In the genomic region with DNA sequence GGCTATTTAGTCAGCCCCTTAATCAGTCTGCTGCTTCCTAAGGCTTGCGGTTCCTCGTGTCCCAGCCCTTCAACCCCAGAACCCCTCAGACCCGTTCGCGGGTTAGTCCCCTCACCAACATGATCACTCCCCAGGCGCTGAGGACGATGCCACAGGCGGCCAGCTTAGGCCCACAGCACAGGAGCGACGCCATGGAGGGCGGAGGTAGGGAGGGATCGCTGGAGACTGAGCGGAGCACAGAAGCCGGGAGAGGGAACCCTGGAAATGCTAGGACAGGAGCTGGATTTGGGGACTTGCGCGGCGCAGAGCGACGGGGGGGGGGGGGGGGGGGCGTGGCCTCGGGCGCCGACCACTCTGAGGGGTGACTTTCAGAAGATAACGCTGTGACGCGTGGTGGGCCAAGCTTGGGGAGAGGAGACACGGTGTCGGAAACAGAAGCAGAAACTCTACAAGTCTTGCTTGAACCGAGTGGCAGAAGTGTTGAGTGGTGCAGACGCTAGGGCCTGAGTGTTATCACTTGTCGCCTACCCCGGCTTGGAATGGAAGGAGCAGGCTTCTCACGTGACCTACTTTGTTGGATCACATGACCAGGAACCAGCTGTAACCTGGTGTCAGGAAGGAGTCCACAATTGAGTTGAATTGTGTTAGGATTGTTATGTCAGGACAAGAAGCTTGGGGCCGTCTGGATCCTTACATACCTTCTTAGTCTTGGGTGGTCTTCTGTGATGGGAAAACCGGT, we compare ENCODE assay signal across 8 mouse cellular contexts. TPM values are rescaled to one million over a fixed set of nuclear protein-coding genes. Genes with fewer than 3 reads are reported as not detected.
DNase-seq lines count a peak whose midpoint lies in the region; ATAC-seq and TF ChIP-seq lines count a peak whose summit lies in the region.

A gene (minus strand): TSS at position 290 of the 739 bp plus-strand sequence.
A gene (minus strand): TSS at position 302 of the 739 bp plus-strand sequence.

- intact Hi-C loops in heart, postnatal 14 days (cut with DNase I), result loop anchor here (10.0 kb wide), 1 partner anchor 265 kb away; a partner anchor contains a TSS

- peak within 1 kb of the TSS; percentile 68 for H3K9ac ChIP-seq in CH12.LX (ENCODE audit: insufficient read depth, low read depth)
- peak within 1 kb of the TSS; percentile 85 for H3K9ac ChIP-seq in forebrain, embryonic 12.5 days
- peak within 1 kb of the TSS; percentile 96 for H3K9ac ChIP-seq in liver, postnatal 0 days (replicated peaks)
- peak within 1 kb of the TSS; percentile 94 for H3K9ac ChIP-seq in neural tube, embryonic 13.5 days

- ATAC-seq in forebrain, embryonic 12.5 days (ENCODE audit: low FRiP score), result peak; percentile 62
- peak; percentile 36 for ATAC-seq in liver, postnatal 0 days
- ATAC-seq in neural tube, embryonic 13.5 days (ENCODE audit: low read depth), result peak; percentile 27

- peak within 1 kb of the TSS; percentile 78 for H3K27ac ChIP-seq in CH12.LX (ENCODE audit: insufficient read depth, low read depth)
- peak within 1 kb of the TSS; percentile 82 for H3K27ac ChIP-seq in forebrain, embryonic 12.5 days
- H3K27ac ChIP-seq in liver, postnatal 0 days (ENCODE audit: low read depth), result peak within 1 kb of the TSS; percentile 94
- H3K27ac ChIP-seq in neural tube, embryonic 13.5 days (replicated peaks), result peak within 1 kb of the TSS; percentile 95

- peaks cover 4 to 22% of the 10 kb centered on the region in 2 experiments for H3K4me1 ChIP-seq in CH12.LX (ENCODE audit: control insufficient read depth in 1 of 2, insufficient read depth in 2 of 2)
- H3K4me1 ChIP-seq in forebrain, embryonic 12.5 days, result peaks cover 34% of the 10 kb centered on the region
- H3K4me1 ChIP-seq in liver, postnatal 0 days (ENCODE audit: insufficient read depth), result peaks cover 21% of the 10 kb centered on the region
- peaks cover 38% of the 10 kb centered on the region for H3K4me1 ChIP-seq in neural tube, embryonic 13.5 days (replicated peaks)

- under 1% methylated on average over 31 of the region's 35 CpGs for WGBS in forebrain, embryonic 12.5 days
- under 1% methylated on average over 27 of the region's 35 CpGs for WGBS in liver, postnatal 0 days (ENCODE audit: insufficient replicate concordance)
- WGBS in neural tube, embryonic 13.5 days, result under 1% methylated on average over 34 of the region's 35 CpGs

- in situ Hi-C loops in CH12.LX (cut with MboI; ENCODE audit: low pct_ligation_motif_present, low pct_unique_long_range_greater_than_20kb, low sequenced_read_pairs), result loop anchor here (25.0 kb wide), 2 partner anchors 373 to 523 kb away; a partner anchor contains a TSS

- peaks cover 14% of the 10 kb centered on the region for H3K27me3 ChIP-seq in CH12.LX (replicated peaks)
- H3K27me3 ChIP-seq in forebrain, embryonic 12.5 days, result peaks cover 7% of the 10 kb centered on the region
- no peaks in the 10 kb centered on the region for H3K27me3 ChIP-seq in liver, postnatal 0 days (ENCODE audit: insufficient read depth, low read length)
- H3K27me3 ChIP-seq in neural tube, embryonic 13.5 days, result peaks cover 7% of the 10 kb centered on the region; the same call in 1 of the 2 replicates

- no peak for TF ChIP-seq RAD21 in CH12.LX (IDR thresholded peaks at IDR 0.05; ENCODE audit: low read depth, low read length)

- H3K4me2 ChIP-seq in CH12.LX (ENCODE audit: insufficient read depth, low read depth, poor library complexity, severe bottlenecking), result peak within 1 kb of the TSS; percentile 93
- peak within 1 kb of the TSS; percentile 98 for H3K4me2 ChIP-seq in forebrain, embryonic 12.5 days
- H3K4me2 ChIP-seq in liver, postnatal 0 days (ENCODE audit: low read depth, low read length), result peak within 1 kb of the TSS; percentile 87
- peak within 1 kb of the TSS; percentile 99 for H3K4me2 ChIP-seq in neural tube, embryonic 13.5 days

- TF ChIP-seq CTCF in CH12.LX (conservative IDR thresholded peaks at IDR 0.05 in 1 of 2, IDR thresholded peaks at IDR 0.05 in 1 of 2; ENCODE audit: low read depth in 2 of 2, low read length in 2 of 2), result no peak
- TF ChIP-seq CTCF in liver, postnatal 0 days (IDR thresholded peaks at IDR 0.05; ENCODE audit: low read depth), result no peak

- dilution Hi-C loops in CH12.LX (cut with MboI; ENCODE audit: extremely low pct_ligation_motif_present, extremely low pct_unique_long_range_greater_than_20kb, low sequenced_read_pairs), result no loop called here

- no peak for TF ChIP-seq EP300 in CH12.LX (IDR thresholded peaks at IDR 0.05; ENCODE audit: low read length)
- TF ChIP-seq EP300 in liver, postnatal 0 days (IDR thresholded peaks at IDR 0.05; ENCODE audit: low read depth), result peak; percentile 12; the same call in 1 of the 2 replicates

- DNase-seq in CH12.LX (ENCODE audit: extremely low read depth), result peak; percentile 86
- peak; percentile 82 for DNase-seq in c-Kit-negative CD71-positive TER-119-positive erythroid progenitor cells, embryonic 14.5 days (ENCODE audit: low read depth, low spot score)
- DNase-seq in heart, postnatal 14 days, result peak; percentile 75 to 84
- DNase-seq in layer of hippocampus, adult 11-12 months (ENCODE audit: low spot score), result peak; percentile 88
- peak; percentile 84 for DNase-seq in liver, postnatal 0 days
- peak; percentile 88 for DNase-seq in telencephalon, adult 2 months (ENCODE audit: low read depth, low spot score)

- H3K36me3 ChIP-seq in CH12.LX (replicated peaks in 1 of 2; ENCODE audit: control insufficient read depth in 1 of 2, insufficient read depth in 1 of 2, low read length in 1 of 2), result peaks cover 9 to 18% of the 10 kb centered on the region in 2 experiments
- H3K36me3 ChIP-seq in forebrain, embryonic 12.5 days (replicated peaks), result peaks cover 13% of the 10 kb centered on the region
- peaks cover 11% of the 10 kb centered on the region; the same call in 1 of the 2 replicates for H3K36me3 ChIP-seq in liver, postnatal 0 days (replicated peaks; ENCODE audit: insufficient read depth, low read length)
- H3K36me3 ChIP-seq in neural tube, embryonic 13.5 days, result peaks cover 13% of the 10 kb centered on the region

- H3K4me3 ChIP-seq in CH12.LX (replicated peaks in 1 of 3; ENCODE audit: low read depth in 2 of 3, low read length in 2 of 3, poor library complexity in 1 of 3), result peak within 1 kb of the TSS; percentile 77 to 96 (median 79)
- peak within 1 kb of the TSS; percentile 89 for H3K4me3 ChIP-seq in forebrain, embryonic 12.5 days (replicated peaks)
- H3K4me3 ChIP-seq in liver, postnatal 0 days (ENCODE audit: low read depth, low read length), result peak within 1 kb of the TSS; percentile 92
- H3K4me3 ChIP-seq in neural tube, embryonic 13.5 days, result peak within 1 kb of the TSS; percentile 95

- TF ChIP-seq POLR2A in CH12.LX (IDR thresholded peaks at IDR 0.05; ENCODE audit: low read depth, low read length), result peak; percentile 49

- H3K79me2 ChIP-seq in CH12.LX (replicated peaks; ENCODE audit: control insufficient read depth, extremely low read depth, insufficient read depth, poor library complexity, severe bottlenecking), result peaks cover 12% of the 10 kb centered on the region

- no peaks in the 10 kb centered on the region for H3K9me3 ChIP-seq in CH12.LX (replicated peaks; ENCODE audit: low read length)
- H3K9me3 ChIP-seq in forebrain, embryonic 12.5 days, result no peaks in the 10 kb centered on the region
- H3K9me3 ChIP-seq in liver, postnatal 0 days (ENCODE audit: low read length), result no peaks in the 10 kb centered on the region
- no peaks in the 10 kb centered on the region for H3K9me3 ChIP-seq in neural tube, embryonic 13.5 days

TF ChIP-seq in CH12.LX, 34 proteins besides CTCF, POLR2A, EP300 and RAD21 (continues in another document):
- peak; percentile 39; the same call in 1 of the 2 replicates for TF ChIP-seq TCF12 (IDR thresholded peaks at IDR 0.05; ENCODE audit: low read depth, low read length)
- TF ChIP-seq ZKSCAN1 (IDR thresholded peaks at IDR 0.05; ENCODE audit: borderline replicate concordance, low read depth, low read length), result no peak
- TF ChIP-seq BHLHE40 (IDR thresholded peaks at IDR 0.05; ENCODE audit: low read depth, low read length), result peak; percentile 95
- TF ChIP-seq HCFC1 (IDR thresholded peaks at IDR 0.05; ENCODE audit: low read depth, low read length), result peak; percentile 80
- peak; percentile 48; the same call in 1 of the 2 replicates for TF ChIP-seq NRF1 (IDR thresholded peaks at IDR 0.05; ENCODE audit: low read depth, low read length)
- TF ChIP-seq CHD1 (IDR thresholded peaks at IDR 0.05; ENCODE audit: low read depth, low read length), result peak; percentile 100
- no peak for TF ChIP-seq SMC3 (IDR thresholded peaks at IDR 0.05; ENCODE audit: low read depth, low read length)
- peak; percentile 69; the same call in 1 of the 2 replicates for TF ChIP-seq TBP (conservative IDR thresholded peaks at IDR 0.05; ENCODE audit: low read depth, low read length)
- TF ChIP-seq KAT2A (IDR thresholded peaks at IDR 0.05; ENCODE audit: insufficient replicate concordance, low read length), result 0 out of 2 replicates have a peak, but pooled peaks have one; percentile 20
- peak; percentile 100 for TF ChIP-seq SIN3A (IDR thresholded peaks at IDR 0.05; ENCODE audit: low read length)
- no peak for TF ChIP-seq E2F4 (IDR thresholded peaks at IDR 0.05; ENCODE audit: insufficient replicate concordance, low read depth, low read length)
- peak; percentile 84 for TF ChIP-seq ELF1 (IDR thresholded peaks at IDR 0.05; ENCODE audit: low read depth, low read length)
- no peak for TF ChIP-seq ZNF384 (IDR thresholded peaks at IDR 0.05; ENCODE audit: low read depth, low read length)
- TF ChIP-seq NELFE (IDR thresholded peaks at IDR 0.05; ENCODE audit: low read depth, low read length), result peak; percentile 25
- no peak for TF ChIP-seq MYC (IDR thresholded peaks at IDR 0.05; ENCODE audit: low read depth, low read length)
- TF ChIP-seq PAX5 (IDR thresholded peaks at IDR 0.05; ENCODE audit: low read length), result no peak

RNA-seq across cellular contexts. Expression of the first gene that starts in this region (rescaled TPM):
- 2.6 and 3.5 TPM in 2 replicates for total RNA-seq in CH12.LX (2012; rRNA removed)
- total RNA-seq in CH12.LX (2014; rRNA removed), result 0.98 TPM in 1 of 2 replicates, not detected in the other
- 1.4 and 2.7 TPM in 2 replicates for polyA plus RNA-seq in CH12.LX (2012; ENCODE audit: insufficient read length, low read depth)
- polyA plus RNA-seq in forebrain, embryonic 12.5 days (2016; fragmentation: Nextera tagmentation; extraction: Ambion mirVana), result 9.4 and 11.2 TPM in 2 replicates
- total RNA-seq in heart, postnatal 14 days (2021), result 1 to 10 TPM; 3.1 to 3.2 TPM
- polyA plus RNA-seq in liver, postnatal 0 days (2015; fragmentation: Nextera tagmentation; extraction: Ambion mirVana), result 5.4 and 5.8 TPM in 2 replicates
- polyA plus RNA-seq in neural tube, embryonic 13.5 days (2015; fragmentation: Nextera tagmentation; extraction: Ambion mirVana), result 17.0 and 18.3 TPM in 2 replicates

RNA-seq across cellular contexts. Expression of the second gene that starts in this region (rescaled TPM):
- total RNA-seq in CH12.LX (2012; rRNA removed) (19.9 and 25.6 TPM in 2 replicates), CH12.LX (2014; rRNA removed) (5.5 and 9.1 TPM in 2 replicates)
- 64.8 and 91.3 TPM in 2 replicates for polyA plus RNA-seq in CH12.LX (2012; ENCODE audit: insufficient read length, low read depth)
- 151 and 152 TPM in 2 replicates for polyA plus RNA-seq in forebrain, embryonic 12.5 days (2016; fragmentation: Nextera tagmentation; extraction: Ambion mirVana)
- 10 to 100 TPM; 89.0 to 96.3 TPM for total RNA-seq in heart, postnatal 14 days (2021)
- 241 TPM in 2 replicates for polyA plus RNA-seq in liver, postnatal 0 days (2015; fragmentation: Nextera tagmentation; extraction: Ambion mirVana)
- 362 and 382 TPM in 2 replicates for polyA plus RNA-seq in neural tube, embryonic 13.5 days (2015; fragmentation: Nextera tagmentation; extraction: Ambion mirVana)

Comparison
In these comparisons a context has a peak if more than half of its experiments do, and no peak if none do; other contexts are left out.
1. Peak in every context shown above with its lines: DNase-seq, ATAC-seq, H3K4me3 ChIP-seq and H3K27ac ChIP-seq.